Mouse (Mus musculus): ENCODE data around the gene Psmd9. TPM values are rescaled to one million over a fixed set of nuclear protein-coding genes. Genes with fewer than 3 reads are reported as not detected.

The Psmd9 gene
- polyA plus RNA-seq, 1 experiment from 2014 or later, result 70.2 TPM

GRCm38 (mm10) chr5:123256841-123257755 is 87.9 kb downstream of the Psmd9 start:
- Histone ChIP-seq H3K36me3 (no peaks in the 10 kb centered on the region), H3K27ac (peak overlapping the region; percentile 82)

GRCm38 (mm10) chr5:123258990-123259389 is 89.8 kb downstream of the Psmd9 start:
- Histone ChIP-seq H3K9me3 (replicated peaks) (no peaks in the 10 kb centered on the region), H3K27ac (no peak overlapping the region), H3K9ac (no peak overlapping the region), H3K4me2 (replicated peaks) (no peak overlapping the region), H3K27me3 (peaks cover 8% of the 10 kb centered on the region; the same call in 1 of the 2 replicates), H3K36me3 (no peaks in the 10 kb centered on the region), H3K4me3 (no peak overlapping the region), H3K4me1 (peaks cover 10% of the 10 kb centered on the region)
- ATAC-seq (ENCODE audit: low FRiP score), result no peak
- WGBS, result 57% methylated on average over 5 of the region's 5 CpGs

More at GRCm38 (mm10) chr5:123256841-123257755, 87.9 kb downstream of the Psmd9 start:
- Histone ChIP-seq H3K4me2 (replicated peaks) (peak overlapping the region; percentile 45), H3K9ac (0 out of 2 replicates have a peak overlapping the region, but pooled peaks have one; percentile 9), H3K4me3 (no peak overlapping the region), H3K4me1 (peaks cover 11% of the 10 kb centered on the region), H3K27me3 (peaks cover 14% of the 10 kb centered on the region; the same call in 1 of the 2 replicates), H3K9me3 (replicated peaks) (no peaks in the 10 kb centered on the region)
- ATAC-seq (ENCODE audit: low FRiP score), result no peak
- 29% methylated on average over 23 of the region's 23 CpGs for WGBS

- Histone ChIP-seq H3K4me1 (peaks cover 10% of the 10 kb centered on the region), H3K9me3 (replicated peaks) (no peaks in the 10 kb centered on the region), H3K4me3 (no peak overlapping the region), H3K36me3 (no peaks in the 10 kb centered on the region), H3K27me3 (no peaks in the 10 kb centered on the region), H3K4me2 (replicated peaks) (no peak overlapping the region), H3K27ac (no peak overlapping the region), H3K9ac (no peak overlapping the region)
- 80% methylated on average over 8 of the region's 8 CpGs for WGBS
- no peak for ATAC-seq (ENCODE audit: low FRiP score)
Measured at GRCm38 (mm10) chr5:123260698-123261097, 91.5 kb downstream of the Psmd9 start.

GRCm38 (mm10) chr5:123266909-123267308 is 97.7 kb downstream of the Psmd9 start:
- Histone ChIP-seq H3K27ac (no peak overlapping the region), H3K9ac (no peak overlapping the region), H3K4me3 (no peak overlapping the region), H3K4me2 (replicated peaks) (no peak overlapping the region), H3K4me1 (no peaks in the 10 kb centered on the region), H3K36me3 (no peaks in the 10 kb centered on the region), H3K9me3 (replicated peaks) (no peaks in the 10 kb centered on the region), H3K27me3 (no peaks in the 10 kb centered on the region)
- ATAC-seq (ENCODE audit: low FRiP score), result no peak
- 91% methylated on average over 3 of the region's 3 CpGs for WGBS

- ATAC-seq (ENCODE audit: low FRiP score), result no peak
- WGBS, result 73% methylated on average over 28 of the region's 28 CpGs
- no peaks in the 10 kb centered on the region for H3K9me3 ChIP-seq (replicated peaks)
- H3K9ac ChIP-seq, result no peak overlapping the region
- no peak overlapping the region for H3K4me3 ChIP-seq
- no peak overlapping the region for H3K4me2 ChIP-seq (replicated peaks)
- H3K36me3 ChIP-seq, result no peaks in the 10 kb centered on the region
- H3K4me1 ChIP-seq, result no peaks in the 10 kb centered on the region
- H3K27ac ChIP-seq, result no peak overlapping the region
- H3K27me3 ChIP-seq, result no peaks in the 10 kb centered on the region
Measured at GRCm38 (mm10) chr5:123268477-123269474, 99.6 kb downstream of the Psmd9 start.

- ATAC-seq (ENCODE audit: low FRiP score), result no peak
Measured at GRCm38 (mm10) chr5:123270917-123271316, 101.7 kb downstream of the Psmd9 start.

GRCm38 (mm10) chr5:123272927-123273326 is 103.7 kb downstream of the Psmd9 start:
- Histone ChIP-seq H3K27me3 (no peaks in the 10 kb centered on the region), H3K4me3 (no peak overlapping the region), H3K9ac (no peak overlapping the region), H3K9me3 (replicated peaks) (no peaks in the 10 kb centered on the region), H3K4me2 (replicated peaks) (no peak overlapping the region), H3K27ac (no peak overlapping the region), H3K36me3 (no peaks in the 10 kb centered on the region), H3K4me1 (peaks cover 16% of the 10 kb centered on the region)
- 43% methylated on average over 5 of the region's 5 CpGs for WGBS
- no peak for ATAC-seq (ENCODE audit: low FRiP score)

More at GRCm38 (mm10) chr5:123270917-123271316, 101.7 kb downstream of the Psmd9 start:
- no peaks in the 10 kb centered on the region for H3K27me3 ChIP-seq
- H3K4me1 ChIP-seq, result peaks cover 8% of the 10 kb centered on the region
- no peak overlapping the region for H3K4me3 ChIP-seq
- H3K27ac ChIP-seq, result no peak overlapping the region
- WGBS, result 46% methylated on average over 11 of the region's 11 CpGs
- H3K9ac ChIP-seq, result no peak overlapping the region
- H3K36me3 ChIP-seq, result no peaks in the 10 kb centered on the region
- H3K9me3 ChIP-seq (replicated peaks), result no peaks in the 10 kb centered on the region
- no peak overlapping the region for H3K4me2 ChIP-seq (replicated peaks)

- Histone ChIP-seq H3K4me2 (replicated peaks) (no peak overlapping the region), H3K27me3 (no peaks in the 10 kb centered on the region), H3K36me3 (no peaks in the 10 kb centered on the region), H3K4me1 (peaks cover 16% of the 10 kb centered on the region), H3K9me3 (replicated peaks) (no peaks in the 10 kb centered on the region), H3K4me3 (no peak overlapping the region), H3K27ac (no peak overlapping the region), H3K9ac (no peak overlapping the region)
- WGBS, result 78% methylated on average over 9 of the region's 9 CpGs
- ATAC-seq (ENCODE audit: low FRiP score), result no peak
Measured at GRCm38 (mm10) chr5:123276636-123277341, 107.6 kb downstream of the Psmd9 start.

- Histone ChIP-seq H3K4me2 (replicated peaks) (no peak overlapping the region), H3K4me3 (no peak overlapping the region), H3K4me1 (peaks cover 16% of the 10 kb centered on the region), H3K9ac (no peak overlapping the region), H3K27ac (no peak overlapping the region), H3K27me3 (no peaks in the 10 kb centered on the region), H3K9me3 (replicated peaks) (no peaks in the 10 kb centered on the region), H3K36me3 (no peaks in the 10 kb centered on the region)
- ATAC-seq (ENCODE audit: low FRiP score), result no peak
- 39% methylated on average over 7 of the region's 7 CpGs for WGBS
Measured at GRCm38 (mm10) chr5:123277342-123277701, 108.1 kb downstream of the Psmd9 start.

GRCm38 (mm10) chr5:123277704-123278103 is 108.5 kb downstream of the Psmd9 start:
- Histone ChIP-seq H3K4me3 (no peak overlapping the region), H3K27ac (no peak overlapping the region), H3K27me3 (no peaks in the 10 kb centered on the region), H3K4me2 (replicated peaks) (no peak overlapping the region), H3K4me1 (peaks cover 16% of the 10 kb centered on the region), H3K36me3 (no peaks in the 10 kb centered on the region), H3K9ac (no peak overlapping the region), H3K9me3 (replicated peaks) (no peaks in the 10 kb centered on the region)
- ATAC-seq (ENCODE audit: low FRiP score), result no peak
- WGBS, result 90% methylated on average over 4 of the region's 4 CpGs

GRCm38 (mm10) chr5:123279248-123279647 is 110.0 kb downstream of the Psmd9 start:
- WGBS, result 90% methylated on average over 4 of the region's 4 CpGs
- no peak for ATAC-seq (ENCODE audit: low FRiP score)
- Histone ChIP-seq H3K4me1 (peaks cover 16% of the 10 kb centered on the region), H3K27me3 (no peaks in the 10 kb centered on the region), H3K9ac (no peak overlapping the region), H3K4me2 (replicated peaks) (no peak overlapping the region), H3K4me3 (no peak overlapping the region), H3K36me3 (no peaks in the 10 kb centered on the region), H3K27ac (no peak overlapping the region), H3K9me3 (replicated peaks) (no peaks in the 10 kb centered on the region)

Measured in hindbrain, embryonic 12.5 days (tissue).